Mouse (Mus musculus): ENCODE results near the gene Fcgrt. TPM values are rescaled to one million over a fixed set of nuclear protein-coding genes. Genes with fewer than 3 reads are reported as not detected.

Gene Fcgrt
- polyA plus RNA-seq, 1 experiment from 2014 or later: 40.5 TPM

GRCm38 (mm10) chr7:45144368-45145174, 40.9 kb upstream of the Fcgrt start:
- ATAC-seq (ENCODE audit: low FRiP score): no peak
- Histone ChIP-seq H3K4me2 (replicated peaks) (no peak overlapping the region), H3K27ac (no peak overlapping the region), H3K9ac (no peak overlapping the region), H3K27me3 (ENCODE audit: control insufficient read depth, insufficient read depth, low read length) (no peaks in the 10 kb centered on the region), H3K4me3 (replicated peaks; ENCODE audit: low read length) (no peak overlapping the region), H3K36me3 (replicated peaks; ENCODE audit: control insufficient read depth, insufficient read depth) (peaks cover 12% of the 10 kb centered on the region; the same call in 1 of the 2 replicates), H3K9me3 (ENCODE audit: control insufficient read depth, low read length) (no peaks in the 10 kb centered on the region), H3K4me1 (replicated peaks; ENCODE audit: control insufficient read depth, insufficient read depth, low read length) (no peaks in the 10 kb centered on the region)
- WGBS: 89% methylated on average over 13 of the region's 13 CpGs
- DNase-seq (ENCODE audit: low spot score): no peak

DNA sequence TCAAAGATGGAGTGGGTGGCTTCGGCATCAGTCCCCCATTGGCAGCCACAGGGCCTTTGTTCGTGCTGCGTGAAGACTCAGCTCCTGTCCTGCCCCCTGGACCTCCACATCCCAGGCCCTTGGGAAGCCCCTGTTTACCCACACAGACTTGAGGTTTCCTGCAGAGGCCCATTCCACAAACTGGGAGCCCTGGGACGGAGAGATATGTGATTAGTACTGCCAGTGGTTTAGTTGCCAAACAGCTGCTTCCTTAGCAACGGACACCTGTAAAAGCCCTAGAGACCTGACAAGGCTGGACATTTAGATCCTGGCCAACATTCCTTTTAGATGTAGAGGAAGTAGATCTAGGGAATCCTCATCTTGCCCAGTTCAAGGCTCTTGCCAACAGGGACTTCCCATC, 38.3 kb upstream of the Fcgrt start:
- no peak for DNase-seq (ENCODE audit: low spot score)
- Histone ChIP-seq H3K4me2 (replicated peaks) (no peak overlapping the region), H3K4me3 (replicated peaks; ENCODE audit: low read length) (no peak overlapping the region), H3K36me3 (replicated peaks; ENCODE audit: control insufficient read depth, insufficient read depth) (peaks cover 6% of the 10 kb centered on the region; the same call in 1 of the 2 replicates), H3K9me3 (ENCODE audit: control insufficient read depth, low read length) (no peaks in the 10 kb centered on the region), H3K27me3 (ENCODE audit: control insufficient read depth, insufficient read depth, low read length) (no peaks in the 10 kb centered on the region), H3K27ac (no peak overlapping the region), H3K9ac (no peak overlapping the region), H3K4me1 (replicated peaks; ENCODE audit: control insufficient read depth, insufficient read depth, low read length) (no peaks in the 10 kb centered on the region)
- 88% methylated on average over 5 of the region's 5 CpGs for WGBS
- no peak for ATAC-seq (ENCODE audit: low FRiP score)

DNA sequence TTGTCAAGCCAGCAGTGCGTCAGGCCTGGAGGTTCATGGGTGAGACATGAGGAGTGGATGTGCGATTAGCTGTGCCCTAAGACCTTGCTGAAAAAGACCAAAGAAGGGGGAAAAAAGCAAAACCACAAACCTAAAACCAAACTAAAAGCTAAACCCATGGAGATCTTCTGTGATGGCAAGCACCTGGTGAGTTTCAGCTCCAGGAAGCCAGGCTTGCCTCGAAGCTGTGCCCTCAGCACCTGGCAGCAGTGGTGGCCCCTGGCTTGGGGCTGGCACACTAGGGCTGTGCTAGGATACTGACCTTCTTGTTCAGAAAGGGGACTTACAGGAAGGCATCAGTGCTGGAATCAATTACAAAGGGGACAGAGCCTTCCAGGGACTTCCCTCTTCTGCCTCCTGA, 37.7 kb upstream of the Fcgrt start:
- no peak for ATAC-seq (ENCODE audit: low FRiP score)
- no peaks in the 10 kb centered on the region for H3K27me3 ChIP-seq (ENCODE audit: control insufficient read depth, insufficient read depth, low read length)
- 91% methylated on average over 3 of the region's 3 CpGs for WGBS
- no peaks in the 10 kb centered on the region for H3K4me1 ChIP-seq (replicated peaks; ENCODE audit: control insufficient read depth, insufficient read depth, low read length)
- H3K9ac ChIP-seq: no peak overlapping the region
- H3K9me3 ChIP-seq (ENCODE audit: control insufficient read depth, low read length): no peaks in the 10 kb centered on the region
- H3K4me3 ChIP-seq (replicated peaks; ENCODE audit: low read length): no peak overlapping the region
- no peak overlapping the region for H3K4me2 ChIP-seq (replicated peaks)
- H3K27ac ChIP-seq: no peak overlapping the region
- DNase-seq (ENCODE audit: low spot score): no peak
- H3K36me3 ChIP-seq (replicated peaks; ENCODE audit: control insufficient read depth, insufficient read depth): peaks cover 6% of the 10 kb centered on the region; the same call in 1 of the 2 replicates

- Histone ChIP-seq H3K4me1 (replicated peaks; ENCODE audit: control insufficient read depth, insufficient read depth, low read length) (0 out of 2 replicates have a peak, but pooled peaks cover 6% of the 10 kb centered on the region), H3K4me2 (replicated peaks) (no peak overlapping the region), H3K9me3 (ENCODE audit: control insufficient read depth, low read length) (no peaks in the 10 kb centered on the region), H3K36me3 (replicated peaks; ENCODE audit: control insufficient read depth, insufficient read depth) (peaks cover 6% of the 10 kb centered on the region; the same call in 1 of the 2 replicates), H3K9ac (no peak overlapping the region), H3K4me3 (replicated peaks; ENCODE audit: low read length) (no peak overlapping the region), H3K27me3 (ENCODE audit: control insufficient read depth, insufficient read depth, low read length) (0 out of 2 replicates have a peak, but pooled peaks cover 5% of the 10 kb centered on the region), H3K27ac (no peak overlapping the region)
- no peak for ATAC-seq (ENCODE audit: low FRiP score)
- no peak for DNase-seq (ENCODE audit: low spot score)
- 79% methylated on average over 8 of the region's 8 CpGs for WGBS
Measured at GRCm38 (mm10) chr7:45139904-45140723, 36.5 kb upstream of the Fcgrt start.

DNA sequence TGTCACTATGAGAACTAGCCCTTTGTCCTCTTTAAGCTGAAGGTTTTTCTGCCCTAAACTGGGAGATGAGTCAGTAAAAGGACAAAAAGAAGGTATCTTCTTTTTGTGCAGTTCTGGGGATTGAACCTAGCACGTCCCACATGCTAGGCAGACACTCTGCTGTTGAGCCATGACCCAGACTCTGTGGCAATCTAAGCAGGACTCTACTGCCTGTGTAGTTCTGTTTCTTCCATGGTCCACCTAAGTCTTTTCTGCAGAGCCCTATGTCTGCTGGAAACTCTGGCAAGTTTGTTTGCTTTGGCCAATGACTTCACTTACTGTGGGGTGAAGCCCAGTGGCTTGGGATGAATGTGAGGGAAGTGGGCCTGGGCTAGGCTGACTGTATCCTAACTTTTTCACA, 34.8 kb upstream of the Fcgrt start:
- Histone ChIP-seq H3K4me3 (replicated peaks; ENCODE audit: low read length) (no peak overlapping the region), H3K9ac (no peak overlapping the region), H3K9me3 (ENCODE audit: control insufficient read depth, low read length) (no peaks in the 10 kb centered on the region), H3K4me2 (replicated peaks) (no peak overlapping the region), H3K27me3 (ENCODE audit: control insufficient read depth, insufficient read depth, low read length) (0 out of 2 replicates have a peak, but pooled peaks cover 5% of the 10 kb centered on the region), H3K4me1 (replicated peaks; ENCODE audit: control insufficient read depth, insufficient read depth, low read length) (0 out of 2 replicates have a peak, but pooled peaks cover 6% of the 10 kb centered on the region), H3K36me3 (replicated peaks; ENCODE audit: control insufficient read depth, insufficient read depth) (peaks cover 6% of the 10 kb centered on the region; the same call in 1 of the 2 replicates), H3K27ac (no peak overlapping the region)
- no peak for DNase-seq (ENCODE audit: low spot score)
- ATAC-seq (ENCODE audit: low FRiP score): no peak
- WGBS: 75% methylated on average over 1 of the region's 1 CpGs

GRCm38 (mm10) chr7:45137171-45138006, 33.7 kb upstream of the Fcgrt start:
- DNase-seq (ENCODE audit: low spot score) (no peak), ATAC-seq (ENCODE audit: low FRiP score) (no peak)
- Histone ChIP-seq H3K27ac (no peak overlapping the region), H3K4me2 (replicated peaks) (no peak overlapping the region), H3K4me3 (replicated peaks; ENCODE audit: low read length) (no peak overlapping the region), H3K9me3 (ENCODE audit: control insufficient read depth, low read length) (no peaks in the 10 kb centered on the region), H3K36me3 (replicated peaks; ENCODE audit: control insufficient read depth, insufficient read depth) (peaks cover 3% of the 10 kb centered on the region; the same call in 1 of the 2 replicates), H3K27me3 (ENCODE audit: control insufficient read depth, insufficient read depth, low read length) (0 out of 2 replicates have a peak, but pooled peaks cover 5% of the 10 kb centered on the region), H3K9ac (no peak overlapping the region), H3K4me1 (replicated peaks; ENCODE audit: control insufficient read depth, insufficient read depth, low read length) (0 out of 2 replicates have a peak, but pooled peaks cover 6% of the 10 kb centered on the region)
- WGBS: 86% methylated on average over 12 of the region's 12 CpGs

- H3K27me3 ChIP-seq (ENCODE audit: control insufficient read depth, insufficient read depth, low read length): 0 out of 2 replicates have a peak, but pooled peaks cover 5% of the 10 kb centered on the region
- H3K4me3 ChIP-seq (replicated peaks; ENCODE audit: low read length): peak within 1 kb of the TSS; percentile 38
- 0 out of 2 replicates have a peak, but pooled peaks cover 6% of the 10 kb centered on the region for H3K4me1 ChIP-seq (replicated peaks; ENCODE audit: control insufficient read depth, insufficient read depth, low read length)
- ATAC-seq (ENCODE audit: low FRiP score) (peak; percentile 78; the same call in 1 of the 2 replicates), DNase-seq (ENCODE audit: low spot score) (peak; percentile 82)
- H3K4me2 ChIP-seq (replicated peaks): peak within 1 kb of the TSS; percentile 62
- no peaks in the 10 kb centered on the region for H3K9me3 ChIP-seq (ENCODE audit: control insufficient read depth, low read length)
- WGBS: 5% methylated on average over 29 of the region's 29 CpGs
- no peaks in the 10 kb centered on the region for H3K36me3 ChIP-seq (replicated peaks; ENCODE audit: control insufficient read depth, insufficient read depth)
- H3K27ac ChIP-seq: no peak within 1 kb of the TSS
- H3K9ac ChIP-seq: peak within 1 kb of the TSS; percentile 57
Measured at GRCm38 (mm10) chr7:45135993-45136567, 32.4 kb upstream of the Fcgrt start, which contains the start of the genes Gm45713 and Flt3l. Gm45713 (minus strand) TSS chr7:45136231. Flt3l (minus strand) TSS chr7:45136432.

GRCm38 (mm10) chr7:45135370-45135769, 31.7 kb upstream of the Fcgrt start:
- Histone ChIP-seq H3K36me3 (replicated peaks; ENCODE audit: control insufficient read depth, insufficient read depth) (no peaks in the 10 kb centered on the region), H3K4me3 (replicated peaks; ENCODE audit: low read length) (no peak overlapping the region), H3K27me3 (ENCODE audit: control insufficient read depth, insufficient read depth, low read length) (0 out of 2 replicates have a peak, but pooled peaks cover 5% of the 10 kb centered on the region), H3K27ac (no peak overlapping the region), H3K9ac (no peak overlapping the region), H3K4me2 (replicated peaks) (peak overlapping the region; percentile 62; the same call in 1 of the 2 replicates), H3K9me3 (ENCODE audit: control insufficient read depth, low read length) (no peaks in the 10 kb centered on the region), H3K4me1 (replicated peaks; ENCODE audit: control insufficient read depth, insufficient read depth, low read length) (0 out of 2 replicates have a peak, but pooled peaks cover 6% of the 10 kb centered on the region)
- ATAC-seq (ENCODE audit: low FRiP score) (no peak), DNase-seq (ENCODE audit: low spot score) (no peak)
- 86% methylated on average over 3 of the region's 3 CpGs for WGBS
